Mouse (Mus musculus): ENCODE results near the gene Drd3. TPM values are rescaled to one million over a fixed set of nuclear protein-coding genes. Genes with fewer than 3 reads are reported as not detected.

Drd3 gene
- polyA plus RNA-seq, 1 experiment from 2014 or later: not detected

GRCm38 (mm10) chr16:43802466-43802865, 48.6 kb downstream of the Drd3 start:
- Histone ChIP-seq H3K4me2 (no peak overlapping the region), H3K4me1 (peaks cover 8% of the 10 kb centered on the region; the same call in 1 of the 2 replicates), H3K9me3 (no peaks in the 10 kb centered on the region), H3K4me3 (no peak overlapping the region), H3K36me3 (no peaks in the 10 kb centered on the region), H3K9ac (no peak overlapping the region), H3K27me3 (no peaks in the 10 kb centered on the region), H3K27ac (no peak overlapping the region)
- no peak for ATAC-seq (ENCODE audit: borderline replicate concordance, extremely low read depth, low FRiP score, low TSS enrichment)
- 33% methylated on average over 5 of the region's 5 CpGs for whole genome bisulfite sequencing

- H3K4me1 ChIP-seq: peaks cover 8% of the 10 kb centered on the region; the same call in 1 of the 2 replicates
- WGBS: 75% methylated on average over 6 of the region's 6 CpGs
- H3K9me3 ChIP-seq: no peaks in the 10 kb centered on the region
- H3K9ac ChIP-seq: no peak overlapping the region
- no peak overlapping the region for H3K27ac ChIP-seq
- no peaks in the 10 kb centered on the region for H3K27me3 ChIP-seq
- H3K4me2 ChIP-seq: no peak overlapping the region
- H3K4me3 ChIP-seq: no peak overlapping the region
- H3K36me3 ChIP-seq: no peaks in the 10 kb centered on the region
- ATAC-seq (ENCODE audit: borderline replicate concordance, extremely low read depth, low FRiP score, low TSS enrichment): no peak
Observed at GRCm38 (mm10) chr16:43804364-43804763, 50.5 kb downstream of the Drd3 start.

- Histone ChIP-seq H3K27ac (no peak overlapping the region), H3K4me2 (no peak overlapping the region), H3K4me3 (no peak overlapping the region), H3K9ac (no peak overlapping the region), H3K9me3 (no peaks in the 10 kb centered on the region), H3K36me3 (no peaks in the 10 kb centered on the region), H3K4me1 (no peaks in the 10 kb centered on the region), H3K27me3 (no peaks in the 10 kb centered on the region)
- WGBS: 57% methylated on average over 16 of the region's 16 CpGs
- no peak for ATAC-seq (ENCODE audit: borderline replicate concordance, extremely low read depth, low FRiP score, low TSS enrichment)
Observed at GRCm38 (mm10) chr16:43807048-43807447, 53.2 kb downstream of the Drd3 start.

DNA sequence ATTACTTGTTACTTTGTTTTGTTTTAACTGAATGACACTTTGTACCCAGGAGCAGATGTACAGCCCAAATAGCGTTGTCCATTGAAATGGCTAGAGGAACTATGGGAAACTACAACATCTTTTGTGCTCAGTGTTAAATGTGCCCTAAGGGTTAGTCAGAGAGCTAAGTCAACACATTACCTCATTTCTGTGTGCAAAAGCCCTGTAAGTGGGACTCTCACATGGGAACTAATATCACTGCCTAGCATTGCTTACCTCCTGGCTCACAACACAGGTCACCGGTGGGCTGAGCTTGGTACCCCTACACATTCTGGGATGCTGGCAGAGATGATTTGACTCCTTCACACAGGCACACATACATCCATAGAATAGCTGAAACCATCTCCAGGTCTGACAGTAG, 55.6 kb downstream of the Drd3 start:
- H3K9me3 ChIP-seq: no peaks in the 10 kb centered on the region
- no peaks in the 10 kb centered on the region for H3K36me3 ChIP-seq
- WGBS: 63% methylated on average over 2 of the region's 2 CpGs
- no peak overlapping the region for H3K4me3 ChIP-seq
- ATAC-seq (ENCODE audit: borderline replicate concordance, extremely low read depth, low FRiP score, low TSS enrichment): no peak
- no peak overlapping the region for H3K4me2 ChIP-seq
- H3K4me1 ChIP-seq: no peaks in the 10 kb centered on the region
- no peak overlapping the region for H3K27ac ChIP-seq
- H3K27me3 ChIP-seq: no peaks in the 10 kb centered on the region
- no peak overlapping the region for H3K9ac ChIP-seq

- ATAC-seq (ENCODE audit: borderline replicate concordance, extremely low read depth, low FRiP score, low TSS enrichment): no peak
- Histone ChIP-seq H3K4me3 (no peak overlapping the region), H3K36me3 (no peaks in the 10 kb centered on the region), H3K27ac (no peak overlapping the region), H3K4me2 (no peak overlapping the region), H3K9ac (no peak overlapping the region), H3K4me1 (no peaks in the 10 kb centered on the region), H3K9me3 (no peaks in the 10 kb centered on the region), H3K27me3 (no peaks in the 10 kb centered on the region)
- 59% methylated on average over 1 of the region's 1 CpGs for WGBS
Observed at GRCm38 (mm10) chr16:43811402-43811801, 57.6 kb downstream of the Drd3 start.

- H3K27ac ChIP-seq: no peak overlapping the region
- H3K36me3 ChIP-seq: no peaks in the 10 kb centered on the region
- 55% methylated on average over 4 of the region's 4 CpGs for WGBS
- H3K4me3 ChIP-seq: no peak overlapping the region
- no peak; the same call in 1 of the 2 replicates for ATAC-seq (ENCODE audit: borderline replicate concordance, extremely low read depth, low FRiP score, low TSS enrichment)
- no peak overlapping the region for H3K9ac ChIP-seq
- H3K4me1 ChIP-seq: no peaks in the 10 kb centered on the region
- H3K9me3 ChIP-seq: no peaks in the 10 kb centered on the region
- H3K27me3 ChIP-seq: no peaks in the 10 kb centered on the region
- H3K4me2 ChIP-seq: no peak overlapping the region
Observed at GRCm38 (mm10) chr16:43814644-43815043, 60.8 kb downstream of the Drd3 start.

DNA sequence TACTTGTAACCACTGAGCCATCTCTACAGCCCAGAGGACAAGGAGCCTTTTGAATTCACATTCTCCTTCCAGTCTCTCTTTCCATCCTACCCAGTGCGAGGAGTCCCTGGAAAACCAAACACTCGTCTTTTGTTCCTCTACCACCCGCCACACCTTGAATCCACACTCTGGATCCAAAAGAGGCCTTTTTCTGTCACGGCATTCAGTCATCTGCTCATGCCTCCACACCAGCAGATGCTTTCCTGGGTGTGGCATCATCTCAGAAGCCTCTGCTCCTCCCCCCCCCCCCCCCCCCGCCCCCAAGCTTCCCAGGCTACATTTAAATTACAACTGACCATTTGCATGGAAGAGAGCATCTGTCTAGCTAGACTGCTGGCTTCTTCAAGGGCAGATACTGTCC, 62.5 kb downstream of the Drd3 start:
- ATAC-seq (ENCODE audit: borderline replicate concordance, extremely low read depth, low FRiP score, low TSS enrichment): no peak
- Histone ChIP-seq H3K27me3 (no peaks in the 10 kb centered on the region), H3K4me2 (no peak overlapping the region), H3K9me3 (no peaks in the 10 kb centered on the region), H3K4me3 (no peak overlapping the region), H3K36me3 (no peaks in the 10 kb centered on the region), H3K4me1 (no peaks in the 10 kb centered on the region), H3K9ac (no peak overlapping the region), H3K27ac (no peak overlapping the region)
- WGBS: 55% methylated on average over 5 of the region's 5 CpGs

DNA sequence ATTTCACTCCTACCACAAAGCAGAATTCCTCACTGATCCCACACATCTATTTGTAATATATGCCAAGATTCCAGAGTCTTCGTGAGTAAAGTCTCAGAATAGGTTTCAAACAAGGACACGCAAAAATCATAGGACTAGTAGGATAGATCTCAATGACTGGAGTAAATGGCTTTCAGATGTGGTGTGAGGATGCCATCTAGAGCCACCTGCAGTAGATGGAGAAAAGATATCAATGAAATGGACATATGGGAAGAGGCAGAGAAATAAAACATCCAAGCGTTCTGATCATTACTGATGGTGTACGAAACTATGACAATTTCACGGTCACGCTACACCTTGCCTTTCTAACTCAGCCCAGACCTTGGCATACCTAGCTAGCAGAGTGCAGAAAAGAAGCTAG, 64.6 kb downstream of the Drd3 start:
- Histone ChIP-seq H3K4me3 (no peak overlapping the region), H3K4me1 (0 out of 2 replicates have a peak, but pooled peaks cover 3% of the 10 kb centered on the region), H3K36me3 (no peaks in the 10 kb centered on the region), H3K27ac (no peak overlapping the region), H3K4me2 (no peak overlapping the region), H3K9me3 (no peaks in the 10 kb centered on the region), H3K9ac (no peak overlapping the region), H3K27me3 (no peaks in the 10 kb centered on the region)
- no peak for ATAC-seq (ENCODE audit: borderline replicate concordance, extremely low read depth, low FRiP score, low TSS enrichment)
- WGBS: 93% methylated on average over 6 of the region's 6 CpGs

- H3K4me3 ChIP-seq: no peak overlapping the region
- 80% methylated on average over 3 of the region's 3 CpGs for WGBS
- H3K4me2 ChIP-seq: no peak overlapping the region
- no peak overlapping the region for H3K9ac ChIP-seq
- H3K27ac ChIP-seq: no peak overlapping the region
- H3K4me1 ChIP-seq: 0 out of 2 replicates have a peak, but pooled peaks cover 4% of the 10 kb centered on the region
- no peaks in the 10 kb centered on the region for H3K9me3 ChIP-seq
- no peak for ATAC-seq (ENCODE audit: borderline replicate concordance, extremely low read depth, low FRiP score, low TSS enrichment)
- no peaks in the 10 kb centered on the region for H3K36me3 ChIP-seq
- H3K27me3 ChIP-seq: no peaks in the 10 kb centered on the region
Observed at GRCm38 (mm10) chr16:43827492-43827891, 73.7 kb downstream of the Drd3 start.

- no peaks in the 10 kb centered on the region for H3K9me3 ChIP-seq
- no peaks in the 10 kb centered on the region for H3K27me3 ChIP-seq
- H3K27ac ChIP-seq: no peak overlapping the region
- H3K4me3 ChIP-seq: no peak overlapping the region
- no peak for ATAC-seq (ENCODE audit: borderline replicate concordance, extremely low read depth, low FRiP score, low TSS enrichment)
- no peaks in the 10 kb centered on the region for H3K36me3 ChIP-seq
- no peaks in the 10 kb centered on the region for H3K4me1 ChIP-seq
- H3K4me2 ChIP-seq: no peak overlapping the region
- H3K9ac ChIP-seq: no peak overlapping the region
- WGBS: 88% methylated on average over 2 of the region's 2 CpGs
Observed at GRCm38 (mm10) chr16:43831957-43832356, 78.1 kb downstream of the Drd3 start.

DNA sequence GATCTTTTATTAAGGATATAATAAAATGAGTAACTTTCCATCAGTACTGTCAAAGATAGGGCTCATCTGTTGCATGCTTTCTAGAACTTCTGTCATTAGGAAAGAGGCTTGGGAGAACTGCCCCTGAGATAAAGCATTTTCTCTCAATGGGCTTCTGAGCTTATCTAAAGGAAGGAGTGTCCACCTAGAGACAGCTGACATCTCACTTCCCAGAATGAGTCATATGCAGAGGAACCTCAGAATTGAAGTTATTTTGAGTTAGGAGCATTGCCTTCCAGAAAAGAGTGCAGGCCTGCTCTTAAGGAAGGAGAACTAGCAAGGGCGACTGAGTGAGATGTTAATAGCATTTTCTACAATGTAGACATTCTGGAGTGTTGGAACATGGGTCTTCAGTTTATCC, 87.4 kb downstream of the Drd3 start:
- WGBS: 91% methylated on average over 1 of the region's 1 CpGs
- no peak for ATAC-seq (ENCODE audit: borderline replicate concordance, extremely low read depth, low FRiP score, low TSS enrichment)
- Histone ChIP-seq H3K36me3 (no peaks in the 10 kb centered on the region), H3K4me2 (no peak overlapping the region), H3K4me1 (no peaks in the 10 kb centered on the region), H3K4me3 (no peak overlapping the region), H3K9ac (no peak overlapping the region), H3K9me3 (no peaks in the 10 kb centered on the region), H3K27ac (no peak overlapping the region), H3K27me3 (no peaks in the 10 kb centered on the region)

DNA sequence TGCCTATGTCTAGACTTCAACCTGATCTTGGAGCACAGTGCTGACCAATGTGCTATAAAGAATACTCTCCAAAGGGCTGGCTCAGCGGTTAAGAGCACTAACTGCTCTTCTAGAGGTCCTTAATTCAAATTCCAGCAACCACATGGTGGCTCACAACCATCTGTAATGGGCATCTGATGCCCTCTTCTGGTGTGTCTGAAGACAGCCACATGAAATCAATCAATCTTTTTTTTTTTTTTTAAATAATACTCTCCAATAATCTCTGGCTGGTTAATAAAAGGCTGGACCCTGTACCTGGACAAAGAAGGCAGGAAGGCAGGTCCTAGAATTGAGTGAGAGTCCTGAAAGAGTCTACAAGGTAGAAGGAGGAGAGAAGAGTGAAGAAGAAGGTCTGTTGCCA, 96.0 kb downstream of the Drd3 start:
- no peak overlapping the region for H3K27ac ChIP-seq
- no peak overlapping the region for H3K9ac ChIP-seq
- 62% methylated on average over 1 of the region's 1 CpGs for WGBS
- no peaks in the 10 kb centered on the region for H3K36me3 ChIP-seq
- no peaks in the 10 kb centered on the region for H3K9me3 ChIP-seq
- H3K27me3 ChIP-seq: no peaks in the 10 kb centered on the region
- no peak for ATAC-seq (ENCODE audit: borderline replicate concordance, extremely low read depth, low FRiP score, low TSS enrichment)
- H3K4me1 ChIP-seq: no peaks in the 10 kb centered on the region
- H3K4me2 ChIP-seq: no peak overlapping the region
- H3K4me3 ChIP-seq: no peak overlapping the region

DNA sequence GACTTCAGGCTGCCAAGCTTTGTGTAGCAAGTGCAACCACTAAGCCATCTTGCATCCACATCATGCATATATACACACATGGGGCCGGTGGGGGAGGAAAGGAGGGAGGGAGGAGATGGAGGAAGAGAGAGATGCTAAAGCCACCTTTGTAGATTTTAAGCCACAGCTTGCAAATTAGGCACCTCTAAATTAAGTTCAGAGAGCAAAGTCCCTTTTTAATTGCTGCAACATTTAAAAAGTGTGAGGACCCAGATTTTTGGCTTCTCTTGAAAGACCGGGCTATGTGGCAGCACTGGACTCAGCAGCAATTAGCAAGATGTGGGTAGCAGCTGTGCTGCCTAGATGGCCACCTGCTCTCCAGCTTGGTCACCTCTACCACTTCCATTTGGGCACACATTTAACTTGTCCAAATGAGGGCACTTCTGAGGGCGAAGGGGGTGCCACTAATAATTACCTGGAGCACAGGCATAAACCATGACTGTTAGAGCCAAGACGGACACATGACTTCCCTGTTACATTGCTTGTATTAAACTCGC, 105.2 kb downstream of the Drd3 start:
- WGBS: 89% methylated on average over 5 of the region's 5 CpGs
- peaks cover 20% of the 10 kb centered on the region for H3K36me3 ChIP-seq
- H3K9me3 ChIP-seq: no peaks in the 10 kb centered on the region
- H3K4me1 ChIP-seq: no peaks in the 10 kb centered on the region
- H3K27ac ChIP-seq: no peak overlapping the region
- ATAC-seq (ENCODE audit: borderline replicate concordance, extremely low read depth, low FRiP score, low TSS enrichment): no peak
- no peak overlapping the region for H3K4me3 ChIP-seq
- H3K4me2 ChIP-seq: no peak overlapping the region
- H3K27me3 ChIP-seq: no peaks in the 10 kb centered on the region
- H3K9ac ChIP-seq: no peak overlapping the region
